Mouse (Mus musculus) kidney, adult 18-20 months (tissue): ENCODE measurements around the gene Aff3.

Source experiments
- DNase-seq: peaks from one replicate; pipeline ENCODE4 v3.0.0; 2021

Gene Aff3

DNA sequence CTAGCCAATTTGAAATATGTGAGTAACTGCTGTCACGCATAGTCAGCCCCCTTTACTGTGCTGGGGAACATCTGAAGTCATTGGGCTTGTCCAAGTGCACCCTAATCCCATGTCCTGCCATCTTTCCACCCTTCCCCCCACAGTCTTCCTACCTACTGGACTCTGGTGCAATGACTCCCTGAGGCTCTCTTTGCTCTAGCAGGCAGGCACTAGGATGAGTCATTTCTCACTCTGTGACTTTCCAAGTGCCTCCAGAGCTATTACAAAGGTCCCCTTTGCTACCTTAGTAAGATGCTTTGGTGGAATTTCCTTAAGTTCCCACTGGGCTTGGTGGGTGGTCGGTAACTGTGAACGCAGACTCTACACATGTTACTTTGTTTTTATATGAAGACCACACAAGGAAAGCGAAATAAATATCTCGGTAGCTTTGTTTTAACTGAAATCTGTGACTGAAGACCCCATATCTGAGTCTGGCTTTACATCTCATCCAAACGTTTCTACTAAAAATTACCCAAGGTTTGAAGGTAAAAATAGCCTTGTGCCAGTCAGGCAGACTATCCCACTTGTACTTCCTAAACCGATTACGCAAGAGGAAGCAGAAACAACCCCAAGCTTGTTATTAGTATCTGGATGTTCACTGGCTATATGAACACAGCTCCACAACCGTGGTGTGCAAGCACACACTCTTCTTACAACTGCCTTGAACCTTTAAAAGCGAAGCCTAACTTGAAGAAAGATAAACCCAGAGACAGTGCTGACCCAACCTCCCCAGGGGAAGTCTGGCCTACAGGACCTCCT lies 405.0 kb downstream of the Aff3 start:
- no peak for DNase-seq

DNA sequence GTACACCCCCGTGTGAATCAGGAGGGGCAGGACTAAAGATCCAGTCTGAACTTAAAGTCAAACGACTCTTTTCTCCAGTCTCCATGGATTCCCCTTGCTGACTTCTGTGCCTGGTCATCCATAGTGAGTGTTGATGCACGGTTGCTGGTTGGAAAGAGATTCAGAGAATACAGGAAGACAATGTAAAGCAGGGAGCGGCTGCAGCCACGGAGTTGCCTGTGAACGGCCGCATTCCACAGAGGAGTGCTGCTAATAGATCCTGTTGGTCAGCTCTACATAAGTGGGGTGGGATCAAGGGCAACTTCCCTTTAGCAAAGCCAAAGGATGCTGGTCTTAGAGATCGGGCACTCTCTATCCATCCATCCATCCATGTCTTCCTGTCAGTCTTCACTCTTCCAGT lies 410.3 kb downstream of the Aff3 start:
- no peak for DNase-seq

DNA sequence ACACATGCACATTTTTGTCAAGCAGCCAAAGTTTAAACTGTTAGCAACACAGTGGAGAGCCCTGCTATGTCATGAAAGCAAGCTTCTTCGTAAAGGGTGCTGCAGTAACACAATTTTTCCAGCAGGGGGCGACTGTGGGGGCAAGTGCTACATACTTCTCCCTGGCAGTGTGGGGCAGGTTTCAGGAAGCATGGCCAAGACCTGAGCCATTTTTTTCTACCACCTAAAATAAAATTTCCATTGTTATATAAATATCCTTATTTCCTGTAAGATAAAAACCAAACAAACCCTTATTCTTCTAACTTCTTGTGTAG lies 412.0 kb downstream of the Aff3 start:
- DNase-seq: no peak

DNA sequence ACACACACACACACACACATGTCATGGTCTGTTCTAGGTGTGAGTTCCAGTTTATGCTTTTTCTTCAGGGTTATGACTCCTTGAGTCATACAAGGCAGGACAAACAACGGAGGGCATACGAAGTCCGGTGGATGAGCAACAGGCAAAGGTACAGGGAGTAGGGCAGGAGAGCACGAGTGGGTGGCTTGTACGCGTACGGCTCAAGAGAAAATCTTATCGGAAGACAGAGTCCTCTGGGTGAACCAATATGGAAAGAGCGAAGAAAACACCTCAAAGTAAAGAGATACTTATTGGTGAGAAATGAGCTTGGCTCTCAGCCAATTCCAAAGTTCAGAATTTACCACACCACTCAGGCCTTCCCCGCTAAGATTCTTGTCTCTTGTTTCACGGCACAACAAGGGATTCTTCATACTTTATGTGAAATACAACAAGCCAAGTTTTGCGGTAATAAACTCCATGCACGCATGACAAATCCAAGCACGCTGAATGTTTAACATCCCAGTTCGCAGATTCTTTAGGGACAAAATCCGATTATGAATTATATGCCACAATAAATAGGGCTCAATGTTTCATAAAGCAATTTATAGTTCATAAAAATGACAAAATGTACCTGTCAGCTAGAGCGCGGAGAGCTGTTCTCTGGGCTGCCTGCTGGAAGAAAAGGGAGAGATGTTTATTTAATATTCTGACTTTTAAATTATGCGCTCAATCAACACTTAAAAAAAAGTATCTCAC lies 412.6 kb downstream of the Aff3 start:
- DNase-seq: no peak

DNA sequence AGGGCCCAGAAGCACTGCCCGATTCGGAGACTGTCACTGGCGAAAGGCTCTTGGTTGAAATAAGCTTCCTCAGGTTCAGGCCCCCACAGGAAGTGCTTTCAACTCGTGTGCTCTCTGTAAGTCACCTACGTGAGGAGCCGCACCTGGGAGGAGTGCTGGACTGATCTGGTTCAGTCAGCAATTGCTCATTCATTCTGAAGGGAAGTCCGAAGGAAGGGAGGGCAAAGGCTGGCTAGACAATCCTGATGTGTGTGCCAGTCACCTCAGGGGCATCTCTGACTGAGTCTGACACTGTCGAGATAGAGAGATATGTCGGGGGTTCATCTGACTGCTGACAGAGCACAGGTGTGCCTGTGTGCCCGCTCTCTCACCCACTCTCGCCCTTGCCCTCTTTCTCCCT lies 413.3 kb downstream of the Aff3 start:
- DNase-seq: no peak

DNA sequence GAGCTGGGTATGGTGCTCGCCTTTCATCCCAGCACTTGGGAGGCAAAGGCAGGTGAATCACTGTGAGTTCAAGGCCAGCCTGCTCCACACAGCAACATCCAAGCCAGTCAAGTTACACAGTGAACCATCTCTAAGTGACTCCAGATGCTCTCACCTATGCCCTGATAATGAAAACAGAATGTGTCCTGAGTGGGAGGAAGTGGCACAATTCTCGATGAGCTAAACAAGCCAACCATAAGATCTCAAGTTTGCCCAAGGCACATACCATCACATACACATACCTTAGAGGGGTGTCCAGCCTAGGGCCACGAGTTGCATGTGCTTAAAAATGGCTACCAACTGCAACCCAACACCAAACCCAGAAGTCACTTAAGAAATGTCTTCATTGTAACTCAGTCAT lies 414.5 kb downstream of the Aff3 start:
- DNase-seq: no peak

DNA sequence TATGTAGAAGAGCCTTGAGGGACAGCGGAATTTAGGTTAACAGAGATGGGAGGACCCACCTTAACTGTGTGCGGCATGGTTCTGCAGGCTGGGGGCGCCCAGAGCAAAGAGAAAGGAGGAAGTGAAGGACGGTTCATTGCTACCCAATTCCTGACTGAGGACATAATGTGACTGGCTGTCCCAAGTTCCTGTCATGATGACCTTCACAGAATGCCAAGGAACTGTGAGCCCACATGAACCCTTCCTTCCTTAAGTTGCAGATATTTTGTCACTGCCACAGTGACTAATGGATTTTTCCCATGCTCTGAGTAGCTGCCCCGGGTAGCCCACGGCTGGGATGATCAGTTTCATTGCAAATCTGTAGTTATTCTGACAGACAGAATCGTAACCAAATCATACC lies 415.2 kb downstream of the Aff3 start:
- no peak for DNase-seq

DNA sequence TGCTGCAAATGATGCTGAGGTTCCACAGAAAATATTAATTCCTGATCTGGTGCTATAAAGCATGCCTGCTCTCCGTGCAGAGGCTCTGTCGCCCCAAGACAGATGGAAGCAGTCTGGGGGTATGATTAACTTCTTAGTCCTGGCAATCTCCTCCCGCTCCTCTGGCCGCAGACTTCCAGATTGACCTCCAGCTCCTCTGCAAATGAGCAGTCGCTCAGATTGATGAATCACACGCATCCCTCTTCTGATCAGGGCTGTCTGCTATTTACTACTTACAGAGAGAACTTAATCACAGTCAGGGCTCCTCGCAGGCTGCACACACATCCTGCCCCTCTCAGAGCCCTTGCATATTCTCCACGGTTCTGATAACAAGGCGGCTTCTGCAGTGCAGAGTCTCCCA lies 416.7 kb downstream of the Aff3 start:
- DNase-seq: no peak

DNA sequence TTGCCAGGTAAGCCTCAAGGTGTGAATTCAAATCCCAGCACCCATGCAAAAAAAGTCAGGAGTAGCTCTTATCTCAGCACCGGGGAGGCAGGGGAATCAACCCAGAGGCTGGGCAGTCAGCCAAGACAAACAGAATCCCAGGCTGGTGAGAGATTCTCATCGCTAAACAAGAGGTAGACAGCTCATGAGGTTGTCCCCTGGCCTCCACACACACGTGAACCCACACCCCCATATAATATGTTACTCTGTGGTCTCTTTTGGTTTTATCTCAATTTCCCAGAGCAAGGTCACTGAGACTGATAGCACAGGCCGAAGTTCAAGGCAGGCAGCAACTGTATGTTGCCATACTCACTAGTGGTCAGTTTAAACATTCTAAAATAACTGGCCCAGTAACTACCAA lies 422.2 kb downstream of the Aff3 start:
- DNase-seq: no peak

DNA sequence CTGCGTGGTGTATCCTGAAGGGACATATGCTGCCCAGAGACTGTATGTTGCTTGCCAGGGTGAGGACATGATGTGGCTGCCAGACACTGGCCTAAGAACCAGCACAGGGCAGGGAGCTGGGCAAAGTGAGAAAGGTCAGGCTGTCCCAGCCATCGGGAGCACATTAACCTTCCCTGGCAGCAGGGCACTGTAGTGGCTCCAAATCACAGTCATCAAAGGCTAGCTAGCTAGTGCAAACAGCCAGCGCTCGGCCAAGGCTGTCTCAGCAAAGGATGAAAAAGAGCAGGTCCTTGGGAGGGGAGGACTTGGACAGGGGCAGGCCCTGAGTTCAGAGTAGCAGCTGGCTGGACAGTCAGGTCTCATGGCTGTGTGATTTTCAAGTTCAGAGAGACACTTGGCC lies 423.0 kb downstream of the Aff3 start:
- DNase-seq: peak; percentile 49

DNA sequence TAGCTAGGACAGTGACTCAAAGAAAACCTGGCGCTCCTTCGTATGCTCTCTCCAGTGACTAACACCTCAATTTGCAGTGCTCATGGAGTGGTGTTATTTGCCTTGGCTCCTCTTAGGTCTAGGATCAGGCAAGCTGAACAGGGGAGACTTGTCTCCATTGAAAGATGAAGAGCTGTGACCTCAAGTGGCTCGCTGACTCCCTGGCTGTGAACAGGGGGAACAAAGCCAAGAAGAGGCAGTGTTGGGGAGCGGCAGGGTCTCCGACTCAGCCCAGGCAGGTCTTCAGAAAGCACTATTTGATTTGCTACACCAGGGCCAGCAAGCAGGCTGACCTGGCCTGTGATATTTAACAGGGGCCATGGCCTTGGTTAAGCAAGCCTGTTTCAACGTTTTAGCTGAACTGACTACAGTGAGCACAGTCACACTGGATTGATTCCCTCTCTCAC lies 423.5 kb downstream of the Aff3 start:
- DNase-seq: peak; percentile 9

DNA sequence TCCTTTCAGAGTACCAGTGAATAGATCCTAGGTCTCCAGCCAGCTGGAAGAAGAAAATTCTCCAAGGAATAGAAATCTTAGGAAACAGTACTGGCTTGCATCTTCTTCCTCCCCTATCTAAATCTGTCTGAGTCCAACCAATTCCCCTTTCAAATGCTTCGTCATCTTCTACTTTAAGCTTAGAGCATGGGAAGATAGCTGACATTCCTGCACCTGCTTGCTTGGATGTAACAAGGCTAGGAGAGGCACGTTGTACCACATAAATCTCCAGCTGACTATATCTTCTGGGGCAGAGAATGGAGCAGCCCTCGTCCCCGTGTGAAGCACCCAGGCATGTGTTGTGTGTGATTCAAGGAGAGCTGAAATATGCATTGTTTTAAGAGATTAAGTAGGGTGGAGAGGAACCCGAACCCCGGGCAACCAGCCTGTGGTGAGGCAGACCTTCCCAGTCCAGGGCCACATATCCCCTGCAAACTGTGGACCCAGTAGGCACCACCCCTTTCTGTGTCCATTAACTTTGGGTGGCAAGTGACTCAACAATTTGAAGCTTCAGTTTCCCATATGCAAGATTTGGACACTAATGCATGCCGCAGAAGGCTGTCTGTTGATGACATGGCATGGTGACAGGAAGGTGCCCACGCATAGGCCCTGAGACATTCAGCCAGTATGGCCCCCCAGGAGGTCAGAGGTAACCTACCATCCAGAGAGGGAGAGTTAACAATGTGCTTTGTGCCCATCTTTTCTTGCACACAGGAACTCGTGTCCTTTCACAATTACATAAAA lies 424.1 kb downstream of the Aff3 start:
- no peak for DNase-seq

DNA sequence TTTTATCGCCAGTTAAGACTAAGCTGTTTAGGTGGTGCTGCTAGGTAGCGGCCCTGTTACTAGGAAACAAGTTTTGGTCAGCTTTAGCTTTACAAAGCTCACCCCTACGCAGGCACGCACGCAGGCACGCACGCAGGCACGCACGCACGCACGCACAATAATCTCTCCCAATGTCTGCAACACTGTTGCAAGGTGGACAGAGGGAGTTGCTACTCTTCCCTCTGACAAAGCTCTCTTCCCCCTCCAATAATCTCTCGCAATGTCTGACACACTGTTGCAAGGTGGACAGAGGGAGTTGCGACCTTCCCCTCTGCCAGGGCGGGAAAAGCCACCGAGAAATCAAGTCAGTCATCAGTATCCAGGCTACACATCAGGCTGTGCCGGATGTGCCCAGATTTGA lies 425.2 kb downstream of the Aff3 start:
- no peak for DNase-seq

DNA sequence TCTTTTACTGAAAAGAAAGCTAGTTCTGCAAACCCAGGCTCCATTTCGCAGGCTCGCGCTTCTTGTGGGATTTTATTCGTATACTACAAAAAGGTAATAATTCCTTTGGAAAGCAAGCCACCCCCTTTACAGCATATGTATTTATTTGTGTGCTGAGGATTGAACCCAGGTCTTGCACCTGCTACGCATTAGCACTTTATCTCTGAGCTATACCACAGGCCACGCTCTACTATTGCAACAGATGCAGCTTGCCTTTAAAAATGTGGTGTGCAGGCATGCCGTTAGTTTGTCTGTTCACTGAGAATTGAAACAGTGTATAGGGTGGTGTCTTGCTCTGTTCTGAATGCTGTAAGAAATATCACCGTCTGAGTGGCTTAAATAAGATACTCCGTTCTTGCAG lies 426.9 kb downstream of the Aff3 start:
- DNase-seq: no peak

DNA sequence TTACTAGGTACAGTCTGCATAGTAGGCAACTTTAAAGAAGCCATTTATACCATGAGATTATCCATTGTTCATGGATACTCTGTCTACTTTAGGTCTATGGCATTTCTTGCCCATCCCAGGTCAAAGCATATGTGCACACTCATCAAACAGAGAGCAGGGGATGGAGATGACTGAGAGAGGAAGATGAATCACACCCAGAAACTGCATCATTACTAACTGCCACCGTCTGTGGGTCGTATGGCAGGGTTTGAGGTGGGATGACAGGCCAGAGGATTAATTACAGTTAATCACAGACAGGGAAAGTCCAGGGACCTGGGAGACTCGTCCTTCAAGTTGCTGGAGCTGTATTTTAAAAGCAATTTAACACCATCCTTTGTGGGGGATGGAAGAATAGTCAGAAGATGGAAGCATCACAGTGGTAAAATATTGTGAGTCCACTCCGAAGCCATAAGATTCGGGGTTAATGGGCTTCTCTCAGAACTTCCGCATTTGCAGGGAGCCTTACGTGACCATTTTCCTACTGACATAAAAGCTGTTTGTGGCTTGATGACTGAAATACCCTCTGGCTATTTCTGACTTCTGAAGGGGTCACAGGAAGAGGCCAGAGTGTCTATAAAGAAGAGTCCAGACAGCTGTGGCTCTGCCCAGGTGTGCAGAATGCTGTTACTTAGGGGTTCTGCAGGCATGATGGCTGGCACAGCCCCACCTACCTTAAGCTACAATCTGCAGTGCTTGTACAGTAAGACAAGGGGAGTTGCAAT lies 427.5 kb downstream of the Aff3 start:
- DNase-seq: no peak

DNA sequence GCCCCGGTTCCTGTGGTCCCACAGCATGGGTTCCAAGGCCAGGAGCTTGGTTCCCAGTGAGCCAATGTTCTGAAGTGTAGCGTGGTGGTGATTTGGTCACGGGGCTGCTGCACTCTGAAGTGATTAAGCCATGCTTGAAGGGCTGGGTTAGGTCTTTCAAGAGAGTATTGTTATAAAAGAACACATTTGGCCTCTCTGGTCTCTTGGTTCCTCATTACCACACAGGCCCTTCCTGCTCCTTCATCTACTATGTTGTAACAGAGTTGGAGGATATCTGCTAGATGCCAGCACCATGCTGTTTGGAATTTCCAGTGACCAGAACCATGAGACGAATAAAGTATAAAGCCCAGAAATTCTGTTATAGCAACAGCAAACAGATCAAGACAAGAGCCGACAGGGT lies 431.6 kb downstream of the Aff3 start:
- no peak for DNase-seq

DNA sequence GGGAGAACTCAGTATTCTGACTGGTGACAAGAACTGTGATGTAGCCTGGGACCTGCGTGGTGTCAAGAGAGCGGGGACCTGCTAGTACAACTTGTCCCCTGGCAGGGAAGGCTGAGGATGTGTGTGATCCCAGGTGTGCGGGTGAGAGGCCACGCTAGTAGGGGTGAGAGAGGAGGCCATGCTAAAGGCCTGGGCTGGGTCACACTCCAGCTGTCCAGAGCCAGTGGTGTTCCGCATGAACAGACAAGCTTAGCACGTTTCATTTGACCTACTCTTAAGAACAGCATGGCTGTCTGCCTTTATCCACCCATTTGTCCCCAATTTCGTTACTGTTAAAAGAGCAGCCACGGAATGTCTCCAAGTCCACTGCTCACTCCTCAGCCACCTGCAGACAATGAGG lies 434.7 kb downstream of the Aff3 start:
- DNase-seq: no peak

DNA sequence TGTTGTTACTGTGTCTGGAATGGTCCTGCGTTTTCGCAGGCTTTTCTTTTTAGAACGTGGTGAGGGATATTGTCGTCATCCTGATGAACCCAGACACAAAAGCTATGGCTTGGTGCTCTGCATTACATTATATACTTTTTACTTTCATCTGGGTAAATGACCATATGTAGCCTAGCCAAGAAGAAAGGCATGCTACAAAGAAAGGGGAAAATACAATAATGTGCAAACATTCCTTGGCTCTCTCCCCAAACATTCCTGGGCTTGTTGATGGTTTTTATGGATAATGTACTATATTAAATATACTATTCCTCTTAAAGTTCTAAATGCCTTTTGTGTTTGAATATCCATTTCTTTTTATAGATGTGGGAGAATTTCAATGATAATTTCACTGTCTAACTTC lies 435.9 kb downstream of the Aff3 start:
- DNase-seq: no peak

DNA sequence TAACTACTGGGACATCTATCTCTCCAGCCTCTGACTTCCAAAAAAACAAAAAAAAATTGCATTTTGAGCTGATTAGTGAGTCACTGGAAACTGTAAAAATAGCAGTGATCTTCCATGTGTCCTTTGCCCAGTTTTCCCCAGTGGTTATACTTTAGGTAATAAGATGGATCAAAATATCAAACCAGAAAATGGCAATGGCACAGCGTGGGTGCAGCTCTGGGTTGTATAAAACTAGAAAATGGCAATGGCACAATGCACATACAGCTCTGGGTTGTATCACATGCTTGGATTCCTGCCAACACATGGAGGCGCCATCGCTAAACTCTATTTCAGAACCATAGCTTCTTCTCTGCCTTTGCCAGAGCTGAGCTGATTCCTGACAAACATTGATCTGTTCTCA lies 439.6 kb downstream of the Aff3 start:
- DNase-seq: no peak

DNA sequence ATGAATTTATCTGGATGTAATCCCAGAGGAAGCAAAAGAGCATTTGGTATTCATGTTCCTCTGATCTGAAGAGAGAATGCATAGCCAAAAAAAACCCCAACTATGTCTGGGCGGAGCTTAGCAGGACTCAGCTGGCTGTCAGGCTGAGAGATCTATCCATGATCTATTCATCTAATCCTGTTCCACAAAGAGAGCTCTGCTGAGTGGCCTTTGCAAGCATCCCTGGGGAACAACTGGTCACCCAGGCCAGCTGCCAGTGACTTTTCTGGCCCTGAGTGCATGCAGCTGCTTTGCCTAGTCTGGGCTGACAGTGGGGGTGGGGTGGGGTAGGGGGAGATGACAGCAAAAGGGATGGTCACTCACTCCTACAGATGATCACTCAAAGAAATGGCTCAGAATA lies 442.6 kb downstream of the Aff3 start:
- no peak for DNase-seq

DNA sequence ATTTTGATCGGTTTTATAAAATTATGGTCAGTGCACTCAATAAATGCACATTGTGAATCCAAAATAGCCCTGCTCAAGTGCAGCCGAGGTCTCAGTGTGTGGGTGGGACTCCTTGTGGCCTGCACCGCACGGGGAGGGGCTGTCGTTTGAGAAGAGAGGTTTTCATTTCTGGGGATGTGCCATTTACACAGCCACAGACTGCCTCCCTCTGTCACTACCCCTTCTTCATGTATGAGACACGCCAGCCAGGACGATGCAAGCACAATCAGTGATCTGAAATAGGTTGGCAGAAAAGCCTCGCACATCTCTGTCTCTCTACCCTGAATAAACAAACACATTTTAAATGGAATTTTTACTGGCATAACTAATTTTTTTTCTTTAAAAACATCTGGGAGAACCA lies 443.3 kb downstream of the Aff3 start:
- no peak for DNase-seq

DNA sequence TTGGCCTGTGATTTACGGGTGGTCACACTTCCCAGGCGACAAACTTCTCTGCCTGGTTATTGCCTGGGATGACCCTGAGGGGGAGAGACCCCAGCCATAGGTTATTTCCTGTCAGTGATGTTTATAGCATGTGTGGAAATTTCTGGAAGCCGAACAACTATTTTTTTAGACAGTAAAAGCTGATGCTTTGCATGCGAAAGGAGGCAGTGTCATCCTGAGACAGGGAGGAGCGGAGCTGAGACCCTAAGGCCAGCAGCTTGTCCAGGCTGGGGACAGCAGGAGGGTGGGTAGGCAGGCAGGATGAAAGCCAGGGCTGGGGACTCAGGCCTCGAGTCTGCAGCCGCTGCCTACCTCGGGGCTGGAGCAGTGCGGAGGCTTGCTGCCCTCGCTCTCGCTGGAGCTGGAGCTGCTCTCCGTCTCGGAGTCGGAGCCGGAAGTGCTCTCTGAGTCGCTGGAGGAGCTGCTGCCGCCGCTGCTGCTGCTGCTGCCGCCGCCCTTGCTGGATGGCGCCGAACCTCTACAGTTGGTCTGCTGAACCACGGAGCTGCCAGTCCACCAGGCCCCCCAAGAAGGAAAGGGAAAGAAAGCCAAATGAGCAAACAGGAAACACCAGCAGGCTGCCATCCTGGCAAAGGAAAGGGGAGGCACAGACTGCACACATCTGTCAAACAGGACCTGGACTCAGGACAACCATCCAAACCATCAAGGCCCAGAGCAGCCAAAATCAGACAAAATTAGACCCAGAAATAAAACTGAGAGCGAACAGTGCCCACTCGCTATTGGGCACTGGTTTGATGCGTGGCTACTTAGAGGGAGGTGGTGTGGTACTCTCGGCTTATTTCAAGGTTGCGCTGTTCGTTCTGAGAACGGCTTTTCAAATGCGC lies 446.6 kb downstream of the Aff3 start:
- peak; percentile 24 for DNase-seq
